Mouse (Mus musculus) CH12.LX (cell line): ENCODE results near the gene Spag7. TPM values are rescaled to one million over a fixed set of nuclear protein-coding genes. Genes with fewer than 3 reads are reported as not detected.

ENCODE experiments used
- DNase-seq: peaks from one replicate; pipeline ENCODE4 v3.0.0-alpha.2; 2013; ENCODE audit errors: extremely low read depth
- H3K27ac ChIP-seq: 2 replicates; pipeline ENCODE4 v1.5.1; 2012; ENCODE audit warnings: low read depth, mild to moderate bottlenecking, control low read depth, moderate library complexity; ENCODE audit not compliant: insufficient read depth
- H3K27me3 ChIP-seq: replicated peaks from 2 replicates; pipeline ENCODE3; 2012; ENCODE audit warnings: inconsistent platforms
- H3K36me3 ChIP-seq, 2 experiments: replicated peaks in 1 of 2; 2 replicates each; pipeline versions ENCODE3 to v1.6.1; 2012; ENCODE audit warnings: inconsistent platforms in 1 of 2, low read length in 1 of 2, mild to moderate bottlenecking in 1 of 2, mixed read lengths in 1 of 2, moderate library complexity in 1 of 2; ENCODE audit not compliant: control insufficient read depth in 1 of 2, insufficient read depth in 1 of 2
- H3K4me1 ChIP-seq, 2 experiments: 2 replicates each; pipeline ENCODE4 v1.6.1; 2012; ENCODE audit warnings: inconsistent platforms in 1 of 2, moderate library complexity in 1 of 2; ENCODE audit not compliant: insufficient read depth in 2 of 2, control insufficient read depth in 1 of 2
- H3K4me2 ChIP-seq: 2 replicates; pipeline ENCODE4 v1.6.1; 2012; ENCODE audit warnings: low read depth, mild to moderate bottlenecking, control low read depth; ENCODE audit not compliant: poor library complexity, insufficient read depth, severe bottlenecking
- H3K4me3 ChIP-seq, 3 experiments: fragments of 150-350 bp in 1 of 3; sonication (generic) in 1 of 3; replicated peaks in 1 of 3; 2 replicates each; pipeline versions ENCODE3 to v1.5.1; 2011 to 2012; ENCODE audit warnings: low read depth in 2 of 3, low read length in 2 of 3, mild to moderate bottlenecking in 2 of 3, moderate library complexity in 2 of 3, control low read depth in 1 of 3, improper control_type of control experiment in 1 of 3, inconsistent platforms in 1 of 3, mixed read lengths in 1 of 3; ENCODE audit not compliant: poor library complexity in 1 of 3
- H3K79me2 ChIP-seq: replicated peaks from 2 replicates; pipeline ENCODE4 v1.6.1; 2012; ENCODE audit warnings: mild to moderate bottlenecking, moderate library complexity; ENCODE audit not compliant: control insufficient read depth, poor library complexity, insufficient read depth, severe bottlenecking; ENCODE audit errors: extremely low read depth
- H3K9ac ChIP-seq: 2 replicates; pipeline ENCODE4 v1.6.1; 2012; ENCODE audit warnings: low read depth, mild to moderate bottlenecking, control low read depth, moderate library complexity; ENCODE audit not compliant: insufficient read depth
- H3K9me3 ChIP-seq: replicated peaks from 2 replicates; pipeline ENCODE3; 2012; ENCODE audit warnings: low read length, inconsistent platforms, mixed read lengths
- BHLHE40 ChIP-seq: IDR thresholded peaks from 2 replicates; pipeline ENCODE4 v1.6.1; 2011; ENCODE audit warnings: mild to moderate bottlenecking, low read depth, low read length, improper control_type of control experiment
- CHD1 ChIP-seq: IDR thresholded peaks from 2 replicates; pipeline ENCODE4 v1.6.1; 2012; ENCODE audit warnings: low read depth, low read length, improper control_type of control experiment, inconsistent platforms
- CHD2 ChIP-seq: IDR thresholded peaks from 2 replicates; pipeline ENCODE4 v1.6.1; 2011; ENCODE audit warnings: low read length, improper control_type of control experiment
- CTCF ChIP-seq, 2 experiments: IDR thresholded peaks in 1 of 2; conservative IDR thresholded peaks in 1 of 2; 2 replicates each; pipeline ENCODE4 v1.5.1; 2011 to 2012; ENCODE audit warnings: low read depth in 2 of 2, low read length in 2 of 2, improper control_type of control experiment in 1 of 2, inconsistent platforms in 1 of 2, mild to moderate bottlenecking in 1 of 2, moderate library complexity in 1 of 2
- EP300 ChIP-seq: IDR thresholded peaks from 2 replicates; pipeline ENCODE4 v1.6.1; 2011; ENCODE audit warnings: low read length, improper control_type of control experiment
- ETS1 ChIP-seq: conservative IDR thresholded peaks from 2 replicates; pipeline ENCODE4 v1.6.1; 2012; ENCODE audit warnings: low read depth, mild to moderate bottlenecking, inconsistent platforms, low read length, improper control_type of control experiment, moderate library complexity
- GABPA ChIP-seq: IDR thresholded peaks from 2 replicates; pipeline ENCODE4 v1.6.1; 2012; ENCODE audit warnings: low read depth, low read length, improper control_type of control experiment, inconsistent platforms; ENCODE audit not compliant: insufficient replicate concordance
- HCFC1 ChIP-seq: IDR thresholded peaks from 2 replicates; pipeline ENCODE4 v1.6.1; 2012; ENCODE audit warnings: low read depth, mild to moderate bottlenecking, inconsistent platforms, low read length, improper control_type of control experiment
- IRF4 ChIP-seq: IDR thresholded peaks from 2 replicates; pipeline ENCODE4 v1.6.1; 2014; ENCODE audit warnings: low read depth, mild to moderate bottlenecking, inconsistent platforms, low read length, improper control_type of control experiment
- KAT2A ChIP-seq: IDR thresholded peaks from 2 replicates; pipeline ENCODE4 v1.6.1; 2012; ENCODE audit warnings: low read length, improper control_type of control experiment, inconsistent platforms; ENCODE audit not compliant: insufficient replicate concordance
- MAFK ChIP-seq: IDR thresholded peaks from 2 replicates; pipeline ENCODE4 v1.6.1; 2011; ENCODE audit warnings: low read length, improper control_type of control experiment; ENCODE audit not compliant: insufficient replicate concordance
- MAX ChIP-seq: IDR thresholded peaks from 2 replicates; pipeline ENCODE4 v1.6.1; 2011; ENCODE audit warnings: low read length, improper control_type of control experiment
- MAZ ChIP-seq: IDR thresholded peaks from 2 replicates; pipeline ENCODE4 v1.6.1; 2012; ENCODE audit warnings: low read depth, mild to moderate bottlenecking, inconsistent platforms, low read length, improper control_type of control experiment, moderate library complexity
- MEF2A ChIP-seq: IDR thresholded peaks from 2 replicates; pipeline ENCODE4 v1.6.1; 2014; ENCODE audit warnings: low read depth, mild to moderate bottlenecking, inconsistent platforms, low read length, improper control_type of control experiment, borderline replicate concordance
- MXI1 ChIP-seq: IDR thresholded peaks from 2 replicates; pipeline ENCODE4 v1.6.1; 2011; ENCODE audit warnings: mild to moderate bottlenecking, low read depth, low read length, improper control_type of control experiment
- MYC ChIP-seq: IDR thresholded peaks from 2 replicates; pipeline ENCODE4 v1.6.1; 2011; ENCODE audit warnings: low read depth, mild to moderate bottlenecking, improper control_type of control experiment, low read length
- NELFE ChIP-seq: IDR thresholded peaks from 2 replicates; pipeline ENCODE4 v1.6.1; 2011; ENCODE audit warnings: low read depth, low read length, improper control_type of control experiment
- PAX5 ChIP-seq: IDR thresholded peaks from 2 replicates; pipeline ENCODE4 v1.6.1; 2012; ENCODE audit warnings: low read length, inconsistent platforms, mixed read lengths
- POLR2A ChIP-seq: IDR thresholded peaks from 2 replicates; pipeline ENCODE4 v1.6.1; 2011; ENCODE audit warnings: low read depth, mild to moderate bottlenecking, improper control_type of control experiment, low read length
- POLR2AphosphoS2 ChIP-seq: IDR thresholded peaks from 2 replicates; pipeline ENCODE4 v1.6.1; 2011; ENCODE audit warnings: low read depth, low read length, improper control_type of control experiment
- RAD21 ChIP-seq: IDR thresholded peaks from 2 replicates; pipeline ENCODE4 v1.6.1; 2011; ENCODE audit warnings: low read depth, mild to moderate bottlenecking, low read length, improper control_type of control experiment, moderate library complexity
- RCOR1 ChIP-seq: conservative IDR thresholded peaks from 2 replicates; pipeline ENCODE4 v1.6.1; 2012; ENCODE audit warnings: low read depth, mild to moderate bottlenecking, inconsistent platforms, low read length, improper control_type of control experiment
- SMC3 ChIP-seq: IDR thresholded peaks from 2 replicates; pipeline ENCODE4 v1.6.1; 2011; ENCODE audit warnings: low read depth, low read length, improper control_type of control experiment
- TBP ChIP-seq: conservative IDR thresholded peaks from 2 replicates; pipeline ENCODE4 v1.6.1; 2011; ENCODE audit warnings: low read depth, low read length, improper control_type of control experiment
- TCF12 ChIP-seq: IDR thresholded peaks from 2 replicates; pipeline ENCODE4 v1.6.1; 2014; ENCODE audit warnings: low read depth, mild to moderate bottlenecking, inconsistent platforms, low read length, improper control_type of control experiment
- UBTF ChIP-seq: IDR thresholded peaks from 2 replicates; pipeline ENCODE4 v1.6.1; 2012; ENCODE audit warnings: low read depth, mild to moderate bottlenecking, inconsistent platforms, low read length, improper control_type of control experiment, moderate library complexity
- USF1 ChIP-seq: IDR thresholded peaks from 2 replicates; pipeline ENCODE4 v1.6.1; 2014; ENCODE audit warnings: low read depth, mild to moderate bottlenecking, inconsistent platforms, low read length, improper control_type of control experiment
- USF2 ChIP-seq: conservative IDR thresholded peaks from 2 replicates; pipeline ENCODE4 v1.6.1; 2011; ENCODE audit warnings: low read depth, low read length, improper control_type of control experiment
- ZC3H11A ChIP-seq: IDR thresholded peaks from 2 replicates; pipeline ENCODE4 v1.6.1; 2012; ENCODE audit warnings: low read depth, mild to moderate bottlenecking, inconsistent platforms, low read length, improper control_type of control experiment
- ZKSCAN1 ChIP-seq: IDR thresholded peaks from 2 replicates; pipeline ENCODE4 v1.6.1; 2012; ENCODE audit warnings: low read depth, inconsistent platforms, low read length, improper control_type of control experiment, borderline replicate concordance
- ZMIZ1 ChIP-seq: IDR thresholded peaks from 2 replicates; pipeline ENCODE4 v1.6.1; 2012; ENCODE audit warnings: low read depth, mild to moderate bottlenecking, inconsistent platforms, low read length, improper control_type of control experiment
- ZNF384 ChIP-seq: IDR thresholded peaks from 2 replicates; pipeline ENCODE4 v1.6.1; 2012; ENCODE audit warnings: low read depth, low read length, improper control_type of control experiment, inconsistent platforms
- dilution Hi-C: fragments of 300-500 bp; cut with MboI; formaldehyde crosslinking; loops from 2 replicates; pipeline ENCODE4 v1.14.3; 2020; ENCODE audit warnings: low sequenced_read_pairs; ENCODE audit not compliant: extremely low pct_unique_long_range_greater_than_20kb, extremely low pct_ligation_motif_present
- in situ Hi-C: fragments of 300-500 bp; cut with MboI; formaldehyde crosslinking; loops from 3 replicates; pipeline ENCODE4 v1.14.3; 2019; ENCODE audit warnings: low sequenced_read_pairs, low pct_ligation_motif_present, low pct_unique_long_range_greater_than_20kb, mixed read lengths
- polyA plus RNA-seq: library from polyadenylated mRNA; unstranded; fragments of >175 nt; gene quantifications from 2 replicates; pipeline ENCODE4 v1.2.1, GENCODE M21; 2012; ENCODE audit warnings: low read depth; ENCODE audit not compliant: insufficient read length
- total RNA-seq, 2 experiments: library from RNA; depleted of rRNA; stranded (reverse); fragments of 300-350 nt in 1 of 2; fragments of >200 nt in 1 of 2; gene quantifications; 2 replicates each; pipeline ENCODE4 v1.2.3; 2012 to 2014

Gene Spag7
- total and polyA plus RNA-seq, 3 experiments, result 93.5 to 120 (median 105) TPM

DNA sequence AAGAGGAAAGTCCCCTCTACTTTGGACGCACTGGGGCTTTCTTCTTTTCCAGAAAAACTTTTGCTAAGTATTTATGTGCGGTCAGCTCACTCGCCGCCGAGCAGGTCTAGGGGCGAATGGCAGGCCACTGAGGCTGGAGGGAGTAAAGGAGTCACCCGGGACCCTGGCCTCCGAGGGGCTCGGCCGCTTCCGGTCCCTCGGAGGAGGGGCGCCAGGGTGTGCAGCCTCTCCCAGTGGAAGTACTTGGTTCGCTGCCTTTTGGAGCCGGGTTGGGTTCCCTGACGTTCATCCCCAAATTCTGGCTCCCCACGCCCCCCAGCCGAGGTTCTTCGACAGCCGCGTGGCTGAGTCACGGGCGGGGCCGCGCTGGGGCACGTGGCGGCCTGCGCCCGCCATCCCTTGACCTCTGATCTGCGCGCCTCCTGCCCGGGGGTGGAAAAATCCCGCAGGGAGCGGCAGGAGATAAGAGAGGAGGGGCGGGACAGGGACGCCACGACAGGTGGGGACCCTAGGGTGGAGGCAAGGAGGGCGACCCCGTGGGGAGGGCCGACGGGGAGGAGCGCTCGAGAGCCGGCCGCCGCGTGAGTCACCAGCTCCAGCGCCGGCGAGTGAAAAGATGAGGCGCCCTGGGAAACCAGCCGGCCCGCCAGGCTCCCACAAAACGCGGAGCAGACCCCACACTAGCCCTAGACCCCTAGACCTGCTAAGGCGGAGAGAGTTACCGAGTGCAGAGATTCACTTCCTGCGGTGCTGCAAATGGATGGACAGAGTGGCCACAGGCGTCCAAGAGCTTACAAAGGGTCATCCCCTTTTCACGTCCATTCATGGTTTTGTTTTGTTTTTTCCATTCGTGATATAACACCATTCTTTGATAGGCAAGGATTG, 13.4 kb downstream of the Spag7 start (continued):
- TF ChIP-seq MAFK (0 out of 2 replicates have a peak, but pooled peaks have one; percentile 25), MEF2A (no peak), TBP (peak; percentile 67; the same call in 1 of the 2 replicates), TCF12 (peak; percentile 45), ZMIZ1 (peak; percentile 57; the same call in 1 of the 2 replicates), NELFE (peak; percentile 56; the same call in 1 of the 2 replicates), BHLHE40 (peak; percentile 94), POLR2AphosphoS2 (no peak; the same call in 1 of the 2 replicates), MAX (peak; percentile 94), EP300 (peak; percentile 5; the same call in 1 of the 2 replicates), CHD1 (no peak; the same call in 1 of the 2 replicates), SMC3 (no peak)

DNA sequence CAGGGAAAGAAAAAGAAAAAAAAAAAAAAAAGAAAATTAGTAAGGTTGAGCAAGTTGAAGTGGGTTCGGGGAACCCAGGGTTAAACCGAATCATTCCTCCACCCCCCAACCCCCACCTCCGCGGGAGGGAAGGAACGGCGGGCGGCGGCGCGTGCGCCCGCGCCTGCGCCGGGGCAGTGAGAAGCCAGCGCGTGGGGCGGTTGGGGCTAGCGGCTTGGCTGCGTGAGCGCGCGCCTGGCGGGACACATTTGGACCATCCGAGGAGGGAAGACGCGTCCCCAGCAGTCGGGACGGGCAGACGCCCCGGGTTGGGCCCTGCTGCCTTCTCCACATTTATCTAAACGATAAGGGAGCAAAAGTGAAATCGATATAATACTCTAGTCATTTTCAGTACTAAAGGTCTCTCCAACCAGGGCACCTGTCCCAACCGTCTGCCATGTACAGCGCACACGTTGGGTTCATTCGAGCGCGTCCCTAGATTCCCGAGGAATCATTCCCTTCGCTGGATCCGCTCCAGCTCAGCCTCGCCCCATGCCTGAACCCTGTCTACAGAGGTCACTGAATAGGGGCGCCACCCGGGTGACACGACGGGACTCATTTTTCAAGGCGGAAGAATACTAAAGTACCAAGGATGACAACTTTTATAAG, 14.2 kb downstream of the Spag7 start:
- peaks cover 43% of the 10 kb centered on the region for H3K79me2 ChIP-seq
- no peaks in the 10 kb centered on the region for H3K9me3 ChIP-seq
- in situ Hi-C loops (no loop called here), dilution Hi-C loops (no loop called here)
- peak overlapping the region; percentile 62 for H3K4me2 ChIP-seq
- H3K27ac ChIP-seq, result peak overlapping the region; percentile 95
- H3K36me3 ChIP-seq, result peaks cover 25 to 48% of the 10 kb centered on the region in 2 experiments
- H3K4me1 ChIP-seq, result peaks cover 14 to 50% of the 10 kb centered on the region in 2 experiments
- H3K27me3 ChIP-seq, result no peaks in the 10 kb centered on the region
- H3K9ac ChIP-seq, result peak overlapping the region; percentile 90
- DNase-seq, result peak; percentile 87
- H3K4me3 ChIP-seq, result peak overlapping the region; percentile 65 to 78 (median 69)
- TF ChIP-seq NELFE (peak; percentile 96), CHD1 (peak; percentile 95), TCF12 (peak; percentile 87), GABPA (0 out of 2 replicates have a peak, but pooled peaks have one; percentile 6), RAD21 (no peak), UBTF (0 out of 2 replicates have a peak, but pooled peaks have one; percentile 41), TBP (peak; percentile 57), IRF4 (peak; percentile 63), ETS1 (peak; percentile 17), ZNF384 (peak; percentile 5; the same call in 1 of the 2 replicates), USF1 (no peak; the same call in 1 of the 2 replicates), MYC (peak; percentile 86), KAT2A (no peak), ZKSCAN1 (no peak; the same call in 1 of the 2 replicates), ZMIZ1 (peak; percentile 95), BHLHE40 (peak; percentile 92), MAFK (no peak; the same call in 1 of the 2 replicates), USF2 (no peak), HCFC1 (peak; percentile 23; the same call in 1 of the 2 replicates), PAX5 (no peak), MAZ (no peak; the same call in 1 of the 2 replicates), CHD2 (no peak; the same call in none of the 2 replicates), MXI1 (peak; percentile 87), ZC3H11A (no peak), POLR2A (peak; percentile 36; the same call in 1 of the 2 replicates), MAX (peak; percentile 79; the same call in 1 of the 2 replicates), CTCF (conservative IDR thresholded peaks at IDR 0.05 in 1 of 2, IDR thresholded peaks at IDR 0.05 in 1 of 2; ENCODE audit: low read depth in 2 of 2, low read length in 2 of 2) (no peak), SMC3 (no peak), RCOR1 (0 out of 2 replicates have a peak, but pooled peaks have one; percentile 78)
